Mouse (Mus musculus) neural tube, embryonic 13.5 days (tissue): ENCODE results near the gene Iqgap2. TPM values are rescaled to one million over a fixed set of nuclear protein-coding genes. Genes with fewer than 3 reads are reported as not detected.
A peak's percentile ranks its signal among the peaks of the same experiment; 100 is the strongest.

Source experiments
- ATAC-seq: fragments of 200-750 bp; cut with Nextera tagmentation; 2 replicates; pipeline ENCODE4 v1.8.0; 2017; ENCODE audit warnings: low read depth, mild to moderate bottlenecking, moderate TSS enrichment, moderate library complexity
- H3K27ac ChIP-seq: fragments of 300-500 bp; sonication (generic); replicated peaks from 2 replicates; pipeline ENCODE4 v1.5.1; 2015; ENCODE audit warnings: moderate library complexity, mild to moderate bottlenecking, inconsistent platforms
- H3K27me3 ChIP-seq: fragments of 300-500 bp; sonication (generic); 2 replicates; pipeline ENCODE4 v1.6.1; 2015; ENCODE audit warnings: mild to moderate bottlenecking, inconsistent platforms
- H3K36me3 ChIP-seq: fragments of 300-500 bp; sonication (generic); 2 replicates; pipeline ENCODE4 v1.6.1; 2015; ENCODE audit warnings: mild to moderate bottlenecking, inconsistent platforms
- H3K4me1 ChIP-seq: fragments of 300-500 bp; sonication (generic); replicated peaks from 2 replicates; pipeline ENCODE4 v1.6.1; 2015; ENCODE audit warnings: inconsistent platforms
- H3K4me2 ChIP-seq: fragments of 300-500 bp; sonication (generic); 2 replicates; pipeline ENCODE4 v1.6.1; 2015; ENCODE audit warnings: inconsistent platforms, mild to moderate bottlenecking, moderate library complexity
- H3K4me3 ChIP-seq: fragments of 300-500 bp; sonication (generic); 2 replicates; pipeline ENCODE4 v1.5.1; 2015; ENCODE audit warnings: mild to moderate bottlenecking, inconsistent platforms
- H3K9ac ChIP-seq: fragments of 300-500 bp; sonication (generic); 2 replicates; pipeline ENCODE4 v1.6.1; 2015; ENCODE audit warnings: moderate library complexity, mild to moderate bottlenecking, inconsistent platforms
- H3K9me3 ChIP-seq: fragments of 300-500 bp; sonication (generic); 2 replicates; pipeline ENCODE4 v1.6.1; 2016; ENCODE audit warnings: inconsistent platforms
- WGBS: fragments of 180-500 bp; shearing (Covaris S2); methylation state at CpG from one replicate; pipeline ENCODE4 v1.1.7; 2015; 5-methylcytosine and 5-hydroxymethylcytosine counted together
- polyA plus RNA-seq: library from polyadenylated mRNA; unstranded; fragments of >200 nt; fragmentation: Nextera tagmentation; extraction: Ambion mirVana; gene quantifications from 2 replicates; pipeline ENCODE4 v1.2.1, GENCODE M21; 2015

The Iqgap2 gene
- polyA plus RNA-seq, 1 experiment from 2014 or later, result 2.7 TPM

DNA sequence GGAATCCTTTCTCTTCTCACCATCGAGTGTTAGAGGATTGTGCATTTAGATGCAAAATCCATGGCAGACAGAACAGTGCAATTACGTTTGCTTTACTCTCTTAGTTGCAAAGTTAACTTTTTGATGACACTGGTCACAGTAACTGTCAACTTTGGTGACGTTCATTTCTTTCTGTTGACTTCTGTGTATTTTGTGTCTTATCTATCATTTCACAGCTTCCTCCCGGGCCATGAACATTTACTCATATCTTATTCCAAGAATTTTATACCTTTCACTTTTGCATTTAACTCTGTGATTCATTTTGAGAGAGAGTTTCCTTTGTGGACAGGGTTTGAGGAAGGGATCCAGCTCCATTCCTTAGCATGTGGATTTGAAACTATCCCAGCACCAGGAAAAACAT, 238.0 kb downstream of the Iqgap2 start:
- WGBS, result 86% methylated on average over 4 of the region's 4 CpGs
- no peak for ATAC-seq
- Histone ChIP-seq H3K4me1 (peaks cover 12% of the 10 kb centered on the region), H3K9me3 (no peaks in the 10 kb centered on the region), H3K27me3 (no peaks in the 10 kb centered on the region), H3K36me3 (no peaks in the 10 kb centered on the region), H3K4me3 (no peak overlapping the region), H3K27ac (no peak overlapping the region), H3K4me2 (no peak overlapping the region), H3K9ac (no peak overlapping the region)

DNA sequence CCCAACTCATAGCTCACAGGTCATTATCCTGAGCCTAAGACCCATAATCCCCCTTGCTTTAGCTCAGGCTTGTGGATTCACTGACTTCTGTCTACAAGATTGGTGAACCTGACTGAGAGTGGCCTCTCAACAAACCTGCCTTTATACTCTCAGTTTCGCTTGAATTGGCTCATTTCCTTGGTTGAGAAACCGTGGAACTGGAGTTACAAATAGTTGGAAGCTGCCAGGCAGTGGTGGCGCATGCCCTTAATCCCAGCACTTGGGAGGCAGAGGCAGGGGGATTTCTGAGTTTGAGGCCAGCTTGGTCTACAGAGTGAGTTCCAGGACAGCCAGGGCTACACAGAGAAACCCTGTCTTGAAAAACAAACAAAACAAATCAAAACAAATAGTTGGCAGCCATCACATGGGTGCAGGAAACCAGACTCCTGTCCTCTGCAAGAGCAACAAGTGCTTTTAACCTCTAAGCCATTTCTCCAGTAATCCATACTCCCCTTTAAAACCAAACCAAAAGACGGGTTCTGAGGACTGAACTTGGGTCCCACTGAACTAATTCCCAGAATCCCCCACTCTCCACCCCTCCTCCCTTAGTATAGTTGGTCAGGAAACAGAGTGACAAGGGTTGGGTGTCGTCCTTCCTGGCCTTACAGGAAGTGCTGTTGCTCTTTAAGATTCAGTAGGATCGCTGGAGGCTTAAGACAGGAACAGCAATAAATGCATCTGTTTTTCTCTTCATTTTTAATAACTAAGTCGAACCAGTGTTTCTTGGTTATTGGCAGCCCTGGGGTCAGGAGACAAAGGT, 239.7 kb downstream of the Iqgap2 start:
- no peaks in the 10 kb centered on the region for H3K9me3 ChIP-seq
- H3K4me3 ChIP-seq, result no peak overlapping the region
- H3K27ac ChIP-seq, result no peak overlapping the region
- no peak overlapping the region for H3K4me2 ChIP-seq
- H3K9ac ChIP-seq, result no peak overlapping the region
- H3K4me1 ChIP-seq, result peaks cover 17% of the 10 kb centered on the region
- no peaks in the 10 kb centered on the region for H3K27me3 ChIP-seq
- ATAC-seq, result no peak
- 87% methylated on average over 7 of the region's 7 CpGs for WGBS
- H3K36me3 ChIP-seq, result no peaks in the 10 kb centered on the region

DNA sequence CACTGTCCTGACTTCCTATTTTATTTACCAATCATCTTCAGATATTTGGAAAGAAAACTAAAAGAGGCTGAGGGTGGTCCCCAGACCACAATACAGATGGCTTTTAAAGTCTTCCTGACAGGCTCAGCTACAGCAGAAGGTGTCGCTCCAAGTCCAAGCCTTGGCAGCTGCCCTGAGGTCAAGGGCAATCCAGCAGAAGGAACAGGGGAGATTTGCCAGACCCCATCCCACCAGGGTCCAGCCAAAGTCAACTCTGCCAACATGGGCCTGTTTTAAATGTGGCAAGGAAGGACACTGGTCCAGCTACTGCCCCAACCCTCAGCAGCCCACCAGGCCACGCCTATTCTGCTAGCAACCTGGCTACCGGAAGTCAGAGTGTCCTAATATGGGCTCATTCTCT, 241.8 kb downstream of the Iqgap2 start:
- peaks cover 11% of the 10 kb centered on the region for H3K4me1 ChIP-seq
- H3K9me3 ChIP-seq, result no peaks in the 10 kb centered on the region
- no peak overlapping the region for H3K9ac ChIP-seq
- WGBS, result 93% methylated on average over 3 of the region's 3 CpGs
- no peak overlapping the region for H3K27ac ChIP-seq
- no peak overlapping the region for H3K4me3 ChIP-seq
- no peak for ATAC-seq
- H3K27me3 ChIP-seq, result no peaks in the 10 kb centered on the region
- no peak overlapping the region for H3K4me2 ChIP-seq
- no peaks in the 10 kb centered on the region for H3K36me3 ChIP-seq

- H3K9me3 ChIP-seq, result no peaks in the 10 kb centered on the region
- no peak overlapping the region for H3K4me2 ChIP-seq
- no peak overlapping the region for H3K27ac ChIP-seq
- WGBS, result 62% methylated on average over 4 of the region's 4 CpGs
- H3K27me3 ChIP-seq, result no peaks in the 10 kb centered on the region
- no peaks in the 10 kb centered on the region for H3K36me3 ChIP-seq
- no peak for ATAC-seq
- H3K4me1 ChIP-seq, result 0 out of 2 replicates have a peak, but pooled peaks cover 5% of the 10 kb centered on the region
- H3K4me3 ChIP-seq, result no peak overlapping the region
- no peak overlapping the region for H3K9ac ChIP-seq
Observed at GRCm38 (mm10) chr13:95647248-95647647, 244.5 kb downstream of the Iqgap2 start.

DNA sequence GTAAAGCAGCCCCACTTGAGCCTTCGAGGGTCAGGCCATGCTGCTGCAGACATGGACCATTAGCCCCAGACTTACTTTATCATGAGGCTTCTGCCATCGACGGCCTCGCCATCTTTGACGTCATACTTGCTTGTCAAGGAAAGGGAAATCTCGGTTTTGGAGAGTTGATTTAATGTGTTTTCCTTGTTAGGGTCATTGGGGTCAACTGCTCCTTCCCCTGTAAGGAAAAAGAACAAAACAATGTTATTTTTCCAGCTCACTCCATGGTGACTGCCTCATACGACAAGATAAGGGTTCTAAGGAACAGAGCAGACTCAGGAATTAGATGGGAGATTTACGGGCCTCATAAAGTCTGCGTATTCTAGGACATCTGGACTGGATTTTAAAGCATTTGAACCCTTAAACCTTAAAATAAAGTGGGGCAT, 245.0 kb downstream of the Iqgap2 start:
- Histone ChIP-seq H3K4me2 (no peak overlapping the region), H3K4me1 (0 out of 2 replicates have a peak, but pooled peaks cover 5% of the 10 kb centered on the region), H3K9ac (no peak overlapping the region), H3K27me3 (no peaks in the 10 kb centered on the region), H3K4me3 (no peak overlapping the region), H3K9me3 (no peaks in the 10 kb centered on the region), H3K27ac (no peak overlapping the region), H3K36me3 (no peaks in the 10 kb centered on the region)
- ATAC-seq, result no peak
- WGBS, result 48% methylated on average over 9 of the region's 9 CpGs

DNA sequence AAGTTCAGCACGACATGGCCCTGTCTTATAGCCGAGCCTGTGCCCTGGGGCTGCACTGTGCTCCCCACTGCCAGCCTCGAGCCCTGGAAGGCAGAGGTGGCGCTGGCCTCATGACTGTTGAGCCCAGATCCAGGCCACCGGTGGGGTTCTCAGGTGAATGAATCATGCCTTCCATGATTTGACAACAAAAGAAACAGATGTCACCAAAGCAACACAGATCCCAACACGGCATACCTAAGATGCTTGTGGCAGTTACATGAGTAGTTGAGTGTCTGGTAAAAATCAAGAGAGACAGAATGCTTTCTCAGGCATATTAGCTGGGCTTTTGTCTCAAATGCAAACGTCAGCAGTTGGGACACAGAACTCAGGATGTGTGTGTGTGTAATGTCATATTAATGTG, 248.0 kb downstream of the Iqgap2 start:
- Histone ChIP-seq H3K4me3 (no peak overlapping the region), H3K27me3 (no peaks in the 10 kb centered on the region), H3K36me3 (no peaks in the 10 kb centered on the region), H3K9ac (no peak overlapping the region), H3K4me1 (peaks cover 17% of the 10 kb centered on the region), H3K4me2 (no peak overlapping the region), H3K27ac (no peak overlapping the region), H3K9me3 (no peaks in the 10 kb centered on the region)
- 70% methylated on average over 7 of the region's 7 CpGs for WGBS
- ATAC-seq, result no peak

GRCm38 (mm10) chr13:95641061-95641986, 250.4 kb downstream of the Iqgap2 start:
- Histone ChIP-seq H3K27ac (no peak overlapping the region), H3K4me1 (peaks cover 24% of the 10 kb centered on the region), H3K4me2 (no peak overlapping the region), H3K27me3 (no peaks in the 10 kb centered on the region), H3K9ac (no peak overlapping the region), H3K36me3 (no peaks in the 10 kb centered on the region), H3K4me3 (no peak overlapping the region), H3K9me3 (no peaks in the 10 kb centered on the region)
- ATAC-seq, result no peak
- WGBS, result 86% methylated on average over 17 of the region's 17 CpGs

DNA sequence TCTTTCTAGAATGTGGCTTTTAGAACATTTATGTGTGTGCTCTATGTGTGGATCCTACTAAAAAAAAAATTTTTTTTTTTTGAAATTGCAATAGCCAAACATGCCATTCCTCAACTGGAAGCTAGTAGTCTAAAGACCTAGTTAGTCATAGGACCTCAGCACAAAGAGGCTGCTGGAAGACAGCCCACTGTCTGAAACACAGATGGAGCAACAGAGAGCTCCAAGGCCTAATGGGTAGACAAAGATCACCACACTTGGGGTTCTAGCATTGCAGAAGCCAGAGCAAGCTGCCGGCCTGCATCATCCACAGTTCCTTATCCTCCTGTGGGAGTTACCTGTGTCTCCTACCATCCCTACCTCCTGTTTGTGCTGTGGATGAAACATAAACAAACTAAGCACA, 251.3 kb downstream of the Iqgap2 start:
- H3K9ac ChIP-seq, result no peak overlapping the region
- no peaks in the 10 kb centered on the region for H3K36me3 ChIP-seq
- H3K4me1 ChIP-seq, result peaks cover 24% of the 10 kb centered on the region
- H3K4me3 ChIP-seq, result no peak overlapping the region
- WGBS, result 91% methylated on average over 1 of the region's 1 CpGs
- no peak overlapping the region for H3K4me2 ChIP-seq
- no peaks in the 10 kb centered on the region for H3K27me3 ChIP-seq
- no peaks in the 10 kb centered on the region for H3K9me3 ChIP-seq
- H3K27ac ChIP-seq, result no peak overlapping the region
- no peak for ATAC-seq

GRCm38 (mm10) chr13:95639336-95640116, 252.2 kb downstream of the Iqgap2 start:
- Histone ChIP-seq H3K4me3 (no peak overlapping the region), H3K4me2 (no peak overlapping the region), H3K27me3 (no peaks in the 10 kb centered on the region), H3K4me1 (peaks cover 24% of the 10 kb centered on the region), H3K36me3 (no peaks in the 10 kb centered on the region), H3K9me3 (no peaks in the 10 kb centered on the region), H3K9ac (no peak overlapping the region), H3K27ac (peak overlapping the region; percentile 67)
- 73% methylated on average over 15 of the region's 15 CpGs for WGBS
- no peak for ATAC-seq

DNA sequence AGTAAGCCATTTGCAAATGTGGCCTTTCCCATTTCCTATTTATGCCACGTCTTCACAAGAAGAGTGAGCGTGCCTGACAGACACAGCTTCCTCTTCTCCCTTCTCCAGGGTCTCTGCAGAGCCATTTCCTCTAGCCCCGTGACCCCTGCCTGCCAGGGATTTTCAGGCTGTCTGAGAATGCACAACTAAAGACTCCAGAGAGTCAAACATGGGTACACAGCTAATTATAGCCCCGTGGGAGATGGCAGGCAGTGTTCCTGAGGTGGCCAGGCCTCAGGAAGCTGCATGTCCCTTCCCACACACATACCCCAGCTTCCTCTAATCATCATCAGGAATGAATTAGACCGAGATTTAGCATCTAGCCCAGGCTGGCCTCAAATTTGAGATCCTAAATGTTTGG, 252.8 kb downstream of the Iqgap2 start:
- peak overlapping the region; percentile 67 for H3K27ac ChIP-seq
- no peaks in the 10 kb centered on the region for H3K9me3 ChIP-seq
- peak; percentile 42; the same call in 1 of the 2 replicates for ATAC-seq
- H3K9ac ChIP-seq, result no peak overlapping the region
- H3K27me3 ChIP-seq, result no peaks in the 10 kb centered on the region
- no peak overlapping the region for H3K4me3 ChIP-seq
- H3K4me1 ChIP-seq, result peaks cover 24% of the 10 kb centered on the region
- WGBS, result 38% methylated on average over 5 of the region's 5 CpGs
- no peaks in the 10 kb centered on the region for H3K36me3 ChIP-seq
- H3K4me2 ChIP-seq, result no peak overlapping the region

DNA sequence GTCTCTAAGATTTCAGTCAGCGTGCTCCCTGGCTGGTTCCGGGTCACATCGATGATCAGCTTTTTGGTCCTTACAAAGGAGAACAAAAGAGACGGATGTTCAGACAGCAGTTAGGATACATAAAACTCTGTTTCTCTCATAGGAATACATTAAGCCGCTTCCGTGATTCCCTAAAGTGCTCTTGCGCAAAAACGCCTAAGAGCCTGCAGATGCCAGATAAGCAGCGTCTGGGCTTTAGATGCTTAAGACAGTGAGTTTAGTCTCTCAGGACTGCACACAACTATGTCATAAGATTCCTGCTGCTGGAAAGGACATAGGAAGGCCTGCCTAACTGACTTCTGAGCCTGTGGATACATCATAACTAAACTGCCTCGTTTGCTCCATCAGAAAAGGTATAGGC, 254.0 kb downstream of the Iqgap2 start:
- ATAC-seq, result no peak
- H3K27me3 ChIP-seq, result no peaks in the 10 kb centered on the region
- no peak overlapping the region for H3K4me3 ChIP-seq
- no peaks in the 10 kb centered on the region for H3K9me3 ChIP-seq
- no peak overlapping the region for H3K9ac ChIP-seq
- H3K36me3 ChIP-seq, result no peaks in the 10 kb centered on the region
- H3K27ac ChIP-seq, result peak overlapping the region; percentile 67; the same call in 1 of the 2 replicates
- peaks cover 24% of the 10 kb centered on the region for H3K4me1 ChIP-seq
- WGBS, result 66% methylated on average over 10 of the region's 10 CpGs
- H3K4me2 ChIP-seq, result no peak overlapping the region

- Histone ChIP-seq H3K36me3 (no peaks in the 10 kb centered on the region), H3K4me1 (peaks cover 24% of the 10 kb centered on the region), H3K9me3 (no peaks in the 10 kb centered on the region), H3K4me3 (no peak overlapping the region), H3K9ac (no peak overlapping the region), H3K27ac (no peak overlapping the region), H3K27me3 (no peaks in the 10 kb centered on the region), H3K4me2 (no peak overlapping the region)
- 91% methylated on average over 12 of the region's 12 CpGs for WGBS
- no peak for ATAC-seq
Observed at GRCm38 (mm10) chr13:95635301-95635700, 256.4 kb downstream of the Iqgap2 start.
